Mouse (Mus musculus) brain, embryonic 14.5 days (tissue): ENCODE data around the gene Rufy4.

Experiments
- CTCF ChIP-seq: fragments of 200-500 bp; IDR thresholded peaks from 2 replicates; pipeline ENCODE4 v1.5.1; 2012; ENCODE audit warnings: inconsistent platforms, mild to moderate bottlenecking, moderate library complexity, borderline replicate concordance; ENCODE audit not compliant: insufficient read depth, insufficient read length; ENCODE audit errors: extremely low read depth
- POLR2A ChIP-seq: fragments of 200-500 bp; IDR thresholded peaks from 2 replicates; pipeline ENCODE4 v1.6.1; 2012; ENCODE audit warnings: mild to moderate bottlenecking, inconsistent platforms, borderline replicate concordance; ENCODE audit not compliant: poor library complexity, insufficient read depth, insufficient read length, severe bottlenecking; ENCODE audit errors: extremely low read depth

GRCm38 (mm10) chr1:74117876-74118275, 7.5 kb upstream of the Rufy4 start:
- no peak for TF ChIP-seq CTCF
- no peak for TF ChIP-seq POLR2A
